Mouse (Mus musculus) CD4-positive, CD25-positive, alpha-beta regulatory T cell, adult 4 months (primary cell): ENCODE data around the gene Arhgef28. TPM values are rescaled to one million over a fixed set of nuclear protein-coding genes. Genes with fewer than 3 reads are reported as not detected.

ENCODE experiments used
- ATAC-seq: one replicate; pipeline ENCODE4 v1.8.0; 2017
- polyA plus RNA-seq, 2 experiments: library from polyadenylated mRNA; unstranded; fragments of 100-300 nt; shearing (Covaris generic); gene quantifications; one replicate each; pipeline ENCODE4 v1.2.1; 2017

The Arhgef28 gene
- polyA plus RNA-seq, 2 experiments from 2014 or later: 0.47 TPM; not detected in 1

GRCm38 (mm10) chr13:97899604-97900379 lies 306.4 kb downstream of the Arhgef28 start:
- no peak for ATAC-seq

GRCm38 (mm10) chr13:97898590-97898989 lies 307.6 kb downstream of the Arhgef28 start:
- no peak for ATAC-seq

- no peak for ATAC-seq
These were observed 313.0 kb downstream of the Arhgef28 start for GRCm38 (mm10) chr13:97893031-97893825.

GRCm38 (mm10) chr13:97892089-97892884 lies 314.0 kb downstream of the Arhgef28 start:
- ATAC-seq: no peak

- no peak for ATAC-seq
These were observed 318.2 kb downstream of the Arhgef28 start for GRCm38 (mm10) chr13:97888046-97888445.

GRCm38 (mm10) chr13:97887558-97887957 lies 318.7 kb downstream of the Arhgef28 start:
- no peak for ATAC-seq

GRCm38 (mm10) chr13:97883629-97884028 lies 322.6 kb downstream of the Arhgef28 start:
- no peak for ATAC-seq

GRCm38 (mm10) chr13:97876450-97876849 lies 329.8 kb downstream of the Arhgef28 start:
- ATAC-seq: no peak

- no peak for ATAC-seq
These were observed 330.2 kb downstream of the Arhgef28 start for GRCm38 (mm10) chr13:97876031-97876430.

- no peak for ATAC-seq
These were observed 336.8 kb downstream of the Arhgef28 start for GRCm38 (mm10) chr13:97869428-97869827.

- ATAC-seq: no peak
These were observed 338.8 kb downstream of the Arhgef28 start for GRCm38 (mm10) chr13:97867322-97867962.

GRCm38 (mm10) chr13:97859071-97859470 lies 347.2 kb downstream of the Arhgef28 start:
- ATAC-seq: no peak

- ATAC-seq: peak; percentile 74
These were observed 348.4 kb downstream of the Arhgef28 start for GRCm38 (mm10) chr13:97857860-97858259.

- no peak for ATAC-seq
These were observed 352.8 kb downstream of the Arhgef28 start for GRCm38 (mm10) chr13:97853356-97853968.

Other genes starting within 250 kb of the Arhgef28 start
- 10 to 100 TPM; 22.6 to 26.6 TPM for gene Utp15, start 56.6 kb upstream of the Arhgef28 start, polyA plus RNA-seq
- gene Ankra2, start 56.6 kb upstream of the Arhgef28 start, polyA plus RNA-seq: 10 to 100 TPM; 21.3 to 24.5 TPM
- not detected for gene Gm21976, start 73.4 kb upstream of the Arhgef28 start, polyA plus RNA-seq
- gene Btf3, start 110.6 kb upstream of the Arhgef28 start, polyA plus RNA-seq: 100 to 1,000 TPM; 721 to 726 TPM
- not detected for gene Foxd1, start 147.8 kb upstream of the Arhgef28 start, polyA plus RNA-seq